Mouse (Mus musculus) lung, postnatal 0 days (tissue): ENCODE measurements around the gene Gapdh.

ENCODE experiments used
- CTCF ChIP-seq: IDR thresholded peaks from 2 replicates; pipeline ENCODE4 v1.5.1; 2016; ENCODE audit warnings: antibody characterized with exemption, mild to moderate bottlenecking
- EP300 ChIP-seq: IDR thresholded peaks from 2 replicates; pipeline ENCODE4 v1.6.1; 2016; ENCODE audit warnings: antibody characterized with exemption, mild to moderate bottlenecking, control low read depth

DNA sequence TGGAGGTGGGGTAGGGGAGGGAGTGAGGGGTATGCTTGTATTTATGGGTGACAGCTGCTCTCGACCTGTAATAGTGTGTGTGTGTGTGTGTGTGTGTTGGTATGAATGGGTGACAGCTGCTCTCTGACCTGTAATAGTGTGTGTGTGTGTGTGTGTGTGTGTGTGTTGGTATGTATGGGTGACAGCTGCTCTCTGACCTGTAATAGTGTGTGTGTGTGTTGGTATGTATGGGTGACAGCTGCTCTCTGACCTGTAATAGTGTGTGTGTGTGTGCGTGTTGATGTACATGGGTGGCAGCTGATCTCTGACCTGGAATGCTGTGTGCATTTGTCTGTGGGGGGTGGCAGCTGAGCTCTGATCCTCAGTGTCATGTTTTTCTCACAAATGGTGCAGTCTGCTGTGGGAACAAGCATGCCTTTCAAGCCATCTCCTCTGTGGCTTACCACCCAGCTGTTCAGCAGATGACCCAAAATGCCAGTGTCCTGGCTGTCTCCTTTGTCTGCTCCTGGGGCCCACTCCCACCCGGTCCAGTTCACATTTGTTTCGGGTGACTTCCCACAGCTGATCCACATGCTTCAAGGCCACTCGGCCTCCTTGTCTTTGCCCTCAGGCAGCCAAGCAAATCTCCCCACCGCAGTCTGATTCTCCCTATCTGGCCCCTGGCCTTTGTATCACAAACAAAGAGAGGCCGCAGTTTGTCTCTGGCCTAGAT lies 9.2 kb downstream of the Gapdh start:
- TF ChIP-seq EP300: no peak
- TF ChIP-seq CTCF: no peak
